ENCODE assay signal across 13 mouse cellular contexts in the genomic region with DNA sequence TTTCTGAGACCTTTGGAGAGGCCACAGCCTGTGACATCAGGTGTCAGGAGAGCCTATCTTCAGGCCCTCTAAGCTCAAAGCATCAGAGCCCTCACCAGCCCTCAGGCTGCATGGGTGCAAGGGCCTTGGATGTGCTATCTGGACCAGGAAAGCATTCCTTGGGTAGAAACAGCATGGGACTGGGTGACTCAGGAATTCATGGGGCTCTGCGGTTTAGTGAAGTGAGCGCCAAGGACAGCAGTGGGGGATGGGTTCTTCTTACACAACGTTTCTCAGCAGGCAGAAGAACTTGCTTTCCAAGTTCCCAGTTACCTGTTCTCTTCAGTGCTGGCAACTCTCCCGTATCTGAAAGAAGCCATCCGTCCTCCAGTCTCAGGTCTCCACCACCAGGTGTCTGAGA. TPM values are rescaled to one million over a fixed set of nuclear protein-coding genes. Genes with fewer than 3 reads are reported as not detected.
A peak's percentile ranks its signal among the peaks of the same experiment; 100 is the strongest.
DNase-seq lines count a peak whose midpoint lies in the region; ATAC-seq and TF ChIP-seq lines count a peak whose summit lies in the region.
"Had no signal": no experiment of that assay in that cellular context is flagged by ENCODE, and none has a peak within 500 bp of the region (broad histone marks: within the 10 kb centered on the region; RNA-seq: fewer than 3 reads in every experiment).

No protein-coding gene starts in this region.

- no peak for TF ChIP-seq EP300 in lung, postnatal 0 days (IDR thresholded peaks at IDR 0.05)

- intact Hi-C loops in gastrocnemius, postnatal 36 days (cut with DNase I), result no loop called here
- intact Hi-C loops in left cerebral cortex, postnatal 25 days (cut with DNase I), result no loop called here

- H3K27ac ChIP-seq in lung, postnatal 0 days (ENCODE audit: low read length), result no peak overlapping the region
- no peak overlapping the region for H3K27ac ChIP-seq in midbrain, embryonic 13.5 days
- H3K27ac ChIP-seq: heart, embryonic 15.5 days; hindbrain, embryonic 15.5 days had no signal

- H3K4me3 ChIP-seq in E14TG2a.4 (replicated peaks; ENCODE audit: low read length), result 0 out of 2 replicates have a peak overlapping the region, but pooled peaks have one; percentile 1
- no peak overlapping the region for H3K4me3 ChIP-seq in lung, postnatal 0 days (ENCODE audit: low read depth, low read length)
- no peak overlapping the region for H3K4me3 ChIP-seq in midbrain, embryonic 13.5 days (replicated peaks)
- H3K4me3 ChIP-seq: heart, embryonic 15.5 days; hindbrain, embryonic 15.5 days had no signal

- H3K9ac ChIP-seq in lung, postnatal 0 days (replicated peaks; ENCODE audit: low read depth), result no peak overlapping the region
- no peak overlapping the region for H3K9ac ChIP-seq in midbrain, embryonic 13.5 days (replicated peaks)
- H3K9ac ChIP-seq: heart, embryonic 15.5 days; hindbrain, embryonic 15.5 days had no signal

- no peak for TF ChIP-seq CTCF in E14TG2a.4 (conservative IDR thresholded peaks at IDR 0.05; ENCODE audit: low read length)
- no peak for TF ChIP-seq CTCF in lung, postnatal 0 days (IDR thresholded peaks at IDR 0.05)

- peak; percentile 80 for DNase-seq in adrenal gland, adult 2 months
- DNase-seq in adrenal gland, adult 18-20 months (ENCODE audit: low spot score in 2 of 2), result no peak
- peak; percentile 24 for DNase-seq in brain, adult 2 months (ENCODE audit: low read depth, low spot score)
- DNase-seq in lung, postnatal 0 days (ENCODE audit: low spot score), result peak; percentile 76
- DNase-seq in gastrocnemius, postnatal 36 days, result no peak
- DNase-seq in left cerebral cortex, postnatal 25 days (ENCODE audit: low spot score in 2 of 2), result no peak
- DNase-seq: kidney, postnatal 10 days; liver had no signal

- ATAC-seq in lung, postnatal 0 days, result peak; percentile 82
- no peak for ATAC-seq in midbrain, embryonic 13.5 days
- ATAC-seq: Patski had no signal

- peaks cover 19% of the 10 kb centered on the region; the same call in 1 of the 2 replicates for H3K36me3 ChIP-seq in E14TG2a.4 (ENCODE audit: insufficient read depth, low read length)
- H3K36me3 ChIP-seq in lung, postnatal 0 days (ENCODE audit: insufficient read depth, low read length), result no peaks in the 10 kb centered on the region
- H3K36me3 ChIP-seq in midbrain, embryonic 13.5 days, result peaks cover 5% of the 10 kb centered on the region; the same call in 1 of the 2 replicates
- H3K36me3 ChIP-seq: heart, embryonic 15.5 days; hindbrain, embryonic 15.5 days had no signal

- no peaks in the 10 kb centered on the region for H3K27me3 ChIP-seq in E14TG2a.4 (ENCODE audit: insufficient read depth, low read length)
- H3K27me3 ChIP-seq in lung, postnatal 0 days (replicated peaks; ENCODE audit: insufficient read depth, low read length), result no peaks in the 10 kb centered on the region
- H3K27me3 ChIP-seq in midbrain, embryonic 13.5 days, result no peaks in the 10 kb centered on the region
- H3K27me3 ChIP-seq: heart, embryonic 15.5 days; hindbrain, embryonic 15.5 days; Patski had no signal

- WGBS in lung, postnatal 0 days, result 47% methylated on average over 5 of the region's 5 CpGs
- WGBS in midbrain, embryonic 13.5 days, result 62% methylated on average over 5 of the region's 5 CpGs

- no peak overlapping the region for H3K4me2 ChIP-seq in lung, postnatal 0 days (replicated peaks; ENCODE audit: low read depth, low read length)
- no peak overlapping the region for H3K4me2 ChIP-seq in midbrain, embryonic 13.5 days (replicated peaks)
- H3K4me2 ChIP-seq: heart, embryonic 15.5 days; hindbrain, embryonic 15.5 days had no signal

- H3K4me1 ChIP-seq in E14TG2a.4 (replicated peaks; ENCODE audit: low read depth, low read length), result peaks cover 37% of the 10 kb centered on the region
- H3K4me1 ChIP-seq in lung, postnatal 0 days (ENCODE audit: insufficient read depth, low read depth, low read length), result no peaks in the 10 kb centered on the region
- no peaks in the 10 kb centered on the region for H3K4me1 ChIP-seq in midbrain, embryonic 13.5 days (replicated peaks)
- H3K4me1 ChIP-seq: heart, embryonic 15.5 days; hindbrain, embryonic 15.5 days had no signal

- H3K9me3 ChIP-seq in E14TG2a.4 (ENCODE audit: low read length), result 0 out of 2 replicates have a peak, but pooled peaks cover 1% of the 10 kb centered on the region
- no peaks in the 10 kb centered on the region for H3K9me3 ChIP-seq in lung, postnatal 0 days (ENCODE audit: low read length)
- H3K9me3 ChIP-seq in midbrain, embryonic 13.5 days, result no peaks in the 10 kb centered on the region
- H3K9me3 ChIP-seq: heart, embryonic 15.5 days had no signal

RNA-seq across cellular contexts. Expression of a gene that starts 33.0 kb away (rescaled TPM):
- total RNA-seq in adrenal gland, adult 2 months (2021), result 100 to 1,000 TPM; 136 to 390 TPM
- 14.5 and 24.4 TPM in 2 replicates for polyA plus RNA-seq in adrenal gland, adult 2 months (2012; rRNA removed)
- total RNA-seq in adrenal gland, adult 18-20 months (2021), result 100 to 1,000 TPM; 230 to 477 TPM
- 109 and 114 TPM in 2 replicates for polyA plus RNA-seq in lung, postnatal 0 days (2015; fragmentation: Nextera tagmentation; extraction: Ambion mirVana)
- total RNA-seq in gastrocnemius, postnatal 36 days (2021), result 10 to 100 TPM; 36.0 to 41.8 TPM
- total RNA-seq in left cerebral cortex, postnatal 25 days (2021), result 10 to 100 TPM; 56.7 to 59.2 TPM
- polyA plus RNA-seq in midbrain, embryonic 13.5 days (2015; fragmentation: Nextera tagmentation; extraction: Ambion mirVana), result 189 and 208 TPM in 2 replicates

Comparison
In these comparisons a context has a peak if more than half of its experiments do, and no peak if none do; other contexts are left out.
1. DNase-seq: peak in adrenal gland, adult 2 months (single experiment), brain, adult 2 months (single experiment) and lung, postnatal 0 days (single experiment); none in adrenal gland, adult 18-20 months (0 of 2), gastrocnemius, postnatal 36 days (0 of 2) and left cerebral cortex, postnatal 25 days (0 of 2).